Mouse (Mus musculus) embryo, embryonic 11.5 days (tissue): ENCODE measurements around the gene Tmem201.

ENCODE experiments used
- DNase-seq: peaks from one replicate; pipeline ENCODE4 v3.0.0-alpha.2; 2012; ENCODE audit warnings: low read depth, low spot score

Gene Tmem201

GRCm38 (mm10) chr4:149749003-149749662 lies 11.3 kb upstream of the Tmem201 start:
- DNase-seq, result no peak

GRCm38 (mm10) chr4:149744119-149744518 lies 6.3 kb upstream of the Tmem201 start:
- DNase-seq, result no peak

- no peak for DNase-seq
These were observed 4.2 kb upstream of the Tmem201 start for GRCm38 (mm10) chr4:149742011-149742530.

- no peak for DNase-seq
These were observed 2.5 kb upstream of the Tmem201 start for GRCm38 (mm10) chr4:149740301-149740700.

- no peak for DNase-seq
These were observed 1.6 kb upstream of the Tmem201 start for GRCm38 (mm10) chr4:149739478-149739877.

- no peak for DNase-seq
These were observed 1.3 kb downstream of the Tmem201 start for GRCm38 (mm10) chr4:149736581-149736980.

- DNase-seq, result no peak
These were observed 2.1 kb downstream of the Tmem201 start for GRCm38 (mm10) chr4:149735624-149736250.

- no peak for DNase-seq
These were observed 2.9 kb downstream of the Tmem201 start for GRCm38 (mm10) chr4:149734730-149735475.

GRCm38 (mm10) chr4:149734246-149734645 lies 3.6 kb downstream of the Tmem201 start:
- DNase-seq, result no peak

GRCm38 (mm10) chr4:149733748-149734147 lies 4.1 kb downstream of the Tmem201 start:
- no peak for DNase-seq

- no peak for DNase-seq
These were observed 5.0 kb downstream of the Tmem201 start for GRCm38 (mm10) chr4:149732800-149733199.

GRCm38 (mm10) chr4:149732313-149732712 lies 5.5 kb downstream of the Tmem201 start:
- no peak for DNase-seq

GRCm38 (mm10) chr4:149730827-149731226 lies 7.0 kb downstream of the Tmem201 start:
- no peak for DNase-seq

GRCm38 (mm10) chr4:149728810-149729209 lies 9.0 kb downstream of the Tmem201 start:
- no peak for DNase-seq

GRCm38 (mm10) chr4:149727636-149728035 lies 10.2 kb downstream of the Tmem201 start:
- DNase-seq, result no peak

- DNase-seq, result no peak
These were observed 12.0 kb downstream of the Tmem201 start for GRCm38 (mm10) chr4:149725661-149726350.

- no peak for DNase-seq
These were observed 12.9 kb downstream of the Tmem201 start for GRCm38 (mm10) chr4:149724916-149725470.

GRCm38 (mm10) chr4:149723855-149724731 lies 13.8 kb downstream of the Tmem201 start:
- no peak for DNase-seq

- no peak for DNase-seq
These were observed 14.8 kb downstream of the Tmem201 start for GRCm38 (mm10) chr4:149723021-149723390.
